Mouse (Mus musculus) G1E (cell line): ENCODE results near the gene Nr1h4. TPM values are rescaled to one million over a fixed set of nuclear protein-coding genes. Genes with fewer than 3 reads are reported as not detected.

Experiments used
- ATAC-seq: 2 replicates; pipeline ENCODE4 v1.8.0; 2016; ENCODE audit warnings: mild to moderate bottlenecking; ENCODE audit not compliant: insufficient number of reproducible peaks, poor library complexity, low FRiP score, severe bottlenecking; ENCODE audit errors: extremely low read depth
- DNase-seq: peaks from one replicate; pipeline ENCODE4 v3.0.0; 2012; ENCODE audit warnings: low spot score
- H3K27me3 ChIP-seq: 2 replicates; pipeline ENCODE4 v1.6.1; 2012; ENCODE audit warnings: mild to moderate bottlenecking, low read length, inconsistent platforms; ENCODE audit not compliant: insufficient read depth
- H3K36me3 ChIP-seq: replicated peaks from 2 replicates; pipeline ENCODE3; 2012; ENCODE audit warnings: mild to moderate bottlenecking, inconsistent platforms
- H3K4me1 ChIP-seq: 2 replicates; pipeline ENCODE4 v1.6.1; 2012; ENCODE audit warnings: low read depth, low read length, inconsistent platforms, mixed read lengths; ENCODE audit not compliant: insufficient read depth
- H3K4me3 ChIP-seq: 2 replicates; pipeline ENCODE4 v1.5.1; 2012; ENCODE audit warnings: low read depth, mild to moderate bottlenecking, inconsistent platforms, low read length, moderate library complexity, mixed read lengths
- H3K9me3 ChIP-seq: replicated peaks from 2 replicates; pipeline ENCODE4 v1.6.1; 2012; ENCODE audit warnings: inconsistent platforms
- CTCF ChIP-seq: IDR thresholded peaks from 2 replicates; pipeline ENCODE4 v1.5.1; 2012; ENCODE audit warnings: low read depth, low read length, inconsistent platforms, mixed read lengths
- GATA1 ChIP-seq: IDR thresholded peaks from 2 replicates; pipeline ENCODE4 v1.6.1; 2012; ENCODE audit warnings: borderline replicate concordance, low read length, inconsistent platforms, mixed read lengths
- GATA2 ChIP-seq: IDR thresholded peaks from 2 replicates; pipeline ENCODE4 v1.6.1; 2012; ENCODE audit warnings: low read depth, low read length, inconsistent platforms, borderline replicate concordance
- POLR2AphosphoS5 ChIP-seq: IDR thresholded peaks from 2 replicates; pipeline ENCODE4 v1.6.1; 2012; ENCODE audit warnings: low read depth, low read length, inconsistent platforms; ENCODE audit not compliant: insufficient replicate concordance
- TAL1 ChIP-seq: conservative IDR thresholded peaks from 2 replicates; pipeline ENCODE4 v1.6.1; 2012; ENCODE audit warnings: low read depth, low read length, inconsistent platforms, mixed read lengths
- polyA plus RNA-seq: library from polyadenylated mRNA; stranded (reverse); fragments of >175 nt; gene quantifications from 2 replicates; pipeline ENCODE4 v1.2.3, GENCODE M21; 2012
- total RNA-seq, 2 experiments: library from RNA; stranded (forward) in 1 of 2; stranded (reverse) in 1 of 2; fragments of 200-1000 nt in 1 of 2; fragments of >200 nt in 1 of 2; fragmentation: Nextera tagmentation in 1 of 2; gene quantifications; 2 replicates each; pipeline ENCODE4 v1.2.3; 2014 to 2017

The Nr1h4 gene
- total and polyA plus RNA-seq, 3 experiments, result not detected

GRCm38 (mm10) chr10:89458770-89459169 is 74.6 kb downstream of the Nr1h4 start:
- H3K9me3 ChIP-seq, result no peaks in the 10 kb centered on the region
- no peak for ATAC-seq

GRCm38 (mm10) chr10:89453794-89454193 is 79.6 kb downstream of the Nr1h4 start:
- TF ChIP-seq GATA1 (no peak), POLR2AphosphoS5 (no peak), TAL1 (no peak), CTCF (no peak), GATA2 (no peak)
- no peak for ATAC-seq
- Histone ChIP-seq H3K36me3 (no peaks in the 10 kb centered on the region), H3K9me3 (peaks cover 8% of the 10 kb centered on the region), H3K4me1 (no peaks in the 10 kb centered on the region), H3K27me3 (no peaks in the 10 kb centered on the region), H3K4me3 (no peak overlapping the region)
- DNase-seq, result no peak

More at GRCm38 (mm10) chr10:89458770-89459169, 74.6 kb downstream of the Nr1h4 start:
- no peaks in the 10 kb centered on the region for H3K4me1 ChIP-seq
- H3K4me3 ChIP-seq, result no peak overlapping the region
- no peaks in the 10 kb centered on the region for H3K27me3 ChIP-seq
- H3K36me3 ChIP-seq, result no peaks in the 10 kb centered on the region
- DNase-seq, result no peak
- TF ChIP-seq GATA2 (no peak), CTCF (no peak), TAL1 (no peak)

- TF ChIP-seq GATA1, result no peak
- TF ChIP-seq GATA2, result no peak
- TF ChIP-seq POLR2AphosphoS5, result no peak
- no peak for TF ChIP-seq CTCF
- no peaks in the 10 kb centered on the region for H3K27me3 ChIP-seq
- no peak for DNase-seq
- H3K9me3 ChIP-seq, result peaks cover 8% of the 10 kb centered on the region
- H3K4me3 ChIP-seq, result no peak overlapping the region
- no peaks in the 10 kb centered on the region for H3K4me1 ChIP-seq
- ATAC-seq, result no peak
- H3K36me3 ChIP-seq, result no peaks in the 10 kb centered on the region
Observed at GRCm38 (mm10) chr10:89453068-89453641, 80.2 kb downstream of the Nr1h4 start.

GRCm38 (mm10) chr10:89450411-89450810 is 83.0 kb downstream of the Nr1h4 start:
- ATAC-seq, result no peak
- Histone ChIP-seq H3K27me3 (no peaks in the 10 kb centered on the region), H3K4me3 (no peak overlapping the region), H3K9me3 (peaks cover 8% of the 10 kb centered on the region), H3K36me3 (no peaks in the 10 kb centered on the region), H3K4me1 (no peaks in the 10 kb centered on the region)
- TF ChIP-seq POLR2AphosphoS5, result no peak
- no peak for TF ChIP-seq CTCF
- TF ChIP-seq GATA2, result no peak
- no peak for TF ChIP-seq GATA1
- TF ChIP-seq TAL1, result no peak
- DNase-seq, result no peak

- ATAC-seq (no peak), DNase-seq (no peak)
- no peaks in the 10 kb centered on the region for H3K27me3 ChIP-seq
- no peak overlapping the region for H3K4me3 ChIP-seq
- H3K36me3 ChIP-seq, result no peaks in the 10 kb centered on the region
- H3K4me1 ChIP-seq, result no peaks in the 10 kb centered on the region
- TF ChIP-seq TAL1, result no peak
- no peak for TF ChIP-seq CTCF
- no peak for TF ChIP-seq GATA1
- no peak for TF ChIP-seq GATA2
- TF ChIP-seq POLR2AphosphoS5, result no peak
- H3K9me3 ChIP-seq, result peaks cover 9% of the 10 kb centered on the region
Observed at GRCm38 (mm10) chr10:89444381-89444780, 89.0 kb downstream of the Nr1h4 start.

- Histone ChIP-seq H3K9me3 (peaks cover 9% of the 10 kb centered on the region), H3K4me3 (no peak within 1 kb of the TSS), H3K36me3 (no peaks in the 10 kb centered on the region), H3K4me1 (no peaks in the 10 kb centered on the region), H3K27me3 (no peaks in the 10 kb centered on the region)
- TF ChIP-seq GATA2 (no peak), GATA1 (no peak), CTCF (no peak), TAL1 (no peak), POLR2AphosphoS5 (no peak)
- no peak for ATAC-seq
- no peak for DNase-seq
Observed at GRCm38 (mm10) chr10:89443623-89444151, 89.7 kb downstream of the Nr1h4 start, which contains the start of gene Gas2l3. Gene Gas2l3 (minus strand): TSS chr10:89443967.
